Mouse (Mus musculus) bone marrow macrophage, adult 2 months (primary cell): ENCODE data around the gene Teddm2. TPM values are rescaled to one million over a fixed set of nuclear protein-coding genes. Genes with fewer than 3 reads are reported as not detected.
"Not testable (repeated sequence)": the region's sequence is repeated elsewhere in the genome, so short reads cannot be mapped to it uniquely, and the experiment has no call there.

Source experiments
- H3K27ac ChIP-seq: 2 replicates; pipeline ENCODE4 v1.5.1; 2012; ENCODE audit warnings: low read depth, low read length; ENCODE audit not compliant: insufficient read depth
- H3K4me1 ChIP-seq: 2 replicates; pipeline ENCODE4 v1.6.1; 2012; ENCODE audit warnings: low read length; ENCODE audit not compliant: control insufficient read depth, insufficient read depth
- H3K4me3 ChIP-seq: 2 replicates; pipeline ENCODE4 v1.5.1; 2012; ENCODE audit warnings: mild to moderate bottlenecking, low read length, moderate library complexity; ENCODE audit not compliant: insufficient read depth
- CTCF ChIP-seq: IDR thresholded peaks from 2 replicates; pipeline ENCODE4 v1.5.1; 2012; ENCODE audit warnings: low read depth, mild to moderate bottlenecking, low read length, moderate library complexity
- POLR2A ChIP-seq: IDR thresholded peaks from 2 replicates; pipeline ENCODE4 v1.6.1; 2012; ENCODE audit warnings: mild to moderate bottlenecking, low read depth, low read length, borderline replicate concordance
- polyA plus RNA-seq: library from polyadenylated mRNA; stranded (reverse); fragments of >200 nt; gene quantifications from 2 replicates; pipeline ENCODE4 v1.2.4, GENCODE M21; 2012; ENCODE audit not compliant: missing spikeins, insufficient read depth, insufficient read length

Gene Teddm2
- polyA plus RNA-seq, 1 experiment: 0.35 TPM

DNA sequence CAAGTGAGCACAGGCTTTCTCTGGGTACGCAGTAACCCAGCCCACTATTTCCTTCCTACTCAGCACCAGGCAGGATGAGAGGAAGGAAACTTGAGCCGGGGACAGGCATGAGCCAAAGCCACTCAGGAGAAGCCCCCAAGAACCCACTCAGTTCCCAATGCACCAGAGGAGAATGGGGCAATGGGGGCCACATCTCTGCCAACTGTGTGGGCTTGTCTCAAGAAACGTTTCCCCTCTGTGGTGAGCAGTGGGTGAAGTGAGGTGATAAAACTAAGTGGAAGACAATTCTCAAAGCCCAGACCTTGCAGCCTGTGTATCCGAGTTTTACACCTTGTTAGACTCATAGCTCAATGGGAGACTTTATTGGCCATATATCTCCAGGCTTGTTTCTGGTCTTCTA lies 8.6 kb downstream of the Teddm2 start, which contains the start of gene Teddm1a:
Teddm1a (plus strand) TSS at position 301 of the 400 bp plus-strand sequence.
- TF ChIP-seq POLR2A (no peak), CTCF (no peak)
- Histone ChIP-seq H3K4me1 (peaks cover 11% of the 10 kb centered on the region), H3K27ac (no peak within 1 kb of the TSS), H3K4me3 (no peak within 1 kb of the TSS)

DNA sequence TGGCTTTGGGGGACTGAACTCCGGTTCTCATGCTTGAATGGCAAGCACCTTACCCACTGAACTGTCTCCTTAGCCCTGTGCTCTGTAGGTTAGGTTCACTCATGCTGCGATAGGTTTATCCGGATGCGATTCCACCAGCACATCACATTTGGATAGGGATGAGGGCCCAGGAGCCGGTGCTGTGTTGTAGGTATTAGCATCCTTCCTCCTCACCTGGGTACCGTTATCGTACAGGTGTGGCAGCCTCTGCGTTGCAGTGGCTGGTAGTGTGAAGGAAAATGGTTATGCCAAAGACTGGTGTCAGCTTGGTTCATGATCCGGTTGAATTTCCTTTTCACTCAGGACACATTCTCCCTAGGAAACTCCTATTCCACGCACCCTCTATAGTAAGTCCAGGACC lies 9.9 kb downstream of the Teddm2 start:
- TF ChIP-seq CTCF (no peak), POLR2A (no peak)
- Histone ChIP-seq H3K27ac (no peak overlapping the region), H3K4me1 (peaks cover 10% of the 10 kb centered on the region), H3K4me3 (no peak overlapping the region)

GRCm38 (mm10) chr1:153886024-153886633 lies 13.9 kb downstream of the Teddm2 start:
- H3K27ac ChIP-seq: no peak overlapping the region
- no peak overlapping the region for H3K4me3 ChIP-seq
- TF ChIP-seq CTCF: no peak
- TF ChIP-seq POLR2A: no peak
- H3K4me1 ChIP-seq: no peaks in the 10 kb centered on the region

- not testable (repeated sequence) for H3K4me1 ChIP-seq, H3K27ac ChIP-seq, H3K4me3 ChIP-seq
Observed at GRCm38 (mm10) chr1:153880391-153880790, 19.6 kb downstream of the Teddm2 start.

DNA sequence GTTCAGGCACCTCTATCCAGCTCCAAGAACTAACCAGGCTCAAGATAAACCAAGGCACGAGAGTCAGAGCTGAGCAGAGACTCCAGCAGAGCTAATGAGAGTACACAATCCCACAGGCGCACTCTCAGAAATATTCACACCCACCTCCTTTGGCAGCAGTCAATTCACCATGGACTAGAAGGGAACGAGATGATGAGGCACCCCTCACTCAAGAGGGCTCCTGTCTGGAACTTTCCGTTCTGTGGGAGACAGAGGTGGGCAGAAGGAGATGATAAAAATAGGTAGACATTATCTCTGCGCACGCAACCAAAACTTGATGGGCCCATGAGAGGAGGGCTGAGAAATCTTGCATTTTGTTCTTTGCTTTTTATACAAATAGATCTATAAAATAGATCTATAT lies 26.0 kb downstream of the Teddm2 start, which contains the start of gene Teddm1b:
Teddm1b (plus strand) TSS at position 301 of the 400 bp plus-strand sequence.
- no peak for TF ChIP-seq POLR2A
- TF ChIP-seq CTCF: no peak
- Histone ChIP-seq H3K4me3 (no peak within 1 kb of the TSS), H3K4me1 (no peaks in the 10 kb centered on the region), H3K27ac (no peak within 1 kb of the TSS)

DNA sequence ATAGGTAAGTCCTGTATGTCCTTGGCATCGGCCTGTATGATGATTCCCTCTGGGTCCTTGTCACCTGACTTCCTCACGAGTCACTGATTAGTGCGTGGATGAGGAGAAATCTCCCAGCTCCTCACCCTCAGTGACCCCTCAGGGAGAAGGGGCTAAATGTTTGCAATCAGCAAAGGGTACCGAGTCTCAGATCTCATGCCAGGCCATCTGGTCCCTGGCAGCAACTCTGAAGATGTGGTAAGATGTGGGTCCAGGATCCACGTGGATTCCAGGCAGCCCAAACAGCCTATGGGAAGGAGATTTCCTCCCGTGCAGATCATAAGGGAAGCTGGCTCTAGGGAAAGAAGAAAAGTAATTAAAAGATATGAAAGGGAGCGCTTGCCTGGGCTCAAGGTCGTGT lies 44.1 kb downstream of the Teddm2 start:
- no peak overlapping the region for H3K27ac ChIP-seq
- no peaks in the 10 kb centered on the region for H3K4me1 ChIP-seq
- H3K4me3 ChIP-seq: no peak overlapping the region
- TF ChIP-seq CTCF (no peak), POLR2A (no peak)

- H3K27ac ChIP-seq, H3K4me1 ChIP-seq, H3K4me3 ChIP-seq: not testable (repeated sequence)
Observed at GRCm38 (mm10) chr1:153852696-153853095, 47.3 kb downstream of the Teddm2 start.

DNA sequence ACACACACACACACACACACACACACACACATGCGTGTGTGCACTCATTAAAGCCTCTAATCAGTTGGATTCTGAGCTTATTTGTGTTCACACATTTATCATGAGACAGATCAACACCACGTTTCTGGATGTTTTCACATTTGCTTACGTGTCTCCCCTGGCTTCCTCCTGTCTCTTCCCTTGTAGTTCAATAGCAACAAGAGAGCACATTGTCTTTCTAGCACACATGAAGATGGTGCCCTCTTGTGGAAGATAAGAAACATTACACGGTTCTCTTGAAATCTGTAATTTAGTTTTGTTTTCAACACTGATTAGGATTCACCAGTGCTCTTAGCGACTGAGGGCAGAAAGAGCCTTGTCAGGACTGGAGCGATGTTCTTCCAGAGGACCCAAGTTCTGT lies 53.2 kb downstream of the Teddm2 start:
- no peaks in the 10 kb centered on the region; the same call in 1 of the 2 replicates for H3K4me1 ChIP-seq
- TF ChIP-seq POLR2A (no peak), CTCF (no peak)
- H3K4me3 ChIP-seq: peak overlapping the region; percentile 32; the same call in 1 of the 2 replicates
- H3K27ac ChIP-seq: no peak overlapping the region

DNA sequence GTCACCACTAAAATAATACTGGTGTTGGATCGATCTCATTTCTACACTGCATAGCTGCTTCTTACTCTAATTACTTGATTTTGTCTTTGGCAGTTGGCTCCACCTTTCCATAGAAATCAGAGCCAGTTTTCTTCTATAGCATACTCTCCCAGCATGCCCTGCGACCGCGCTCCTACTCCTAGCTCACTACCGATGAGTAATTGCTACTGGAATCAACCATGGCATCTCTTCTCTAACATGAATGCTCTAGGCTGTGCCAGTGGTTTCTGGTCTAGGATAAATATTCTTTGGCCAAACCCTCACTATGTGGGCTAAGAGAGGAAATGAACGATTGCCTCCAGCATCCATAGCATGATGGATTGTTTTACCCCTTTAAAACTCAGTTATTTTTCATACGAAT lies 53.6 kb downstream of the Teddm2 start:
- H3K27ac ChIP-seq: no peak overlapping the region
- TF ChIP-seq POLR2A: no peak
- no peak for TF ChIP-seq CTCF
- H3K4me3 ChIP-seq: no peak overlapping the region
- no peaks in the 10 kb centered on the region; the same call in 1 of the 2 replicates for H3K4me1 ChIP-seq

DNA sequence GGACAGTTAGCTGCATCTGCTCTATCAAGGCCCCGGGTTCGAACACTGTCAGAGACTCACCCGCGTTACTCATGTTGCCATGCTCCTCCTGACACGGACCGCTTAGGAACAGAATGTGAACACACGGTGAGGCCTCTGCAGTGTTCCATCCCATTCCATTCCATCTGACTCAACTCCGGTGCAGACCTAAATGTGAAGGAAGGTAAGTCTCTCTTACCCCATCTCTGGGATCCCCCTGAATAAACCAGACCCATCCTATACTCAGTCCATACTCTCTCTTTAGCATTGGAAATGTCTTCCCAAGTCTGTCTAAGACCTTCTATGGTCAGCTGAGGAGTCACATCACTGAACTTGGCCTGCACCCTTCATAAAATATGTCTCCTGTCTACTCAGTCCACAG lies 56.0 kb downstream of the Teddm2 start, which contains the start of gene Rgsl1:
Rgsl1 (minus strand) TSS at position 101 of the 400 bp plus-strand sequence.
- H3K4me3 ChIP-seq: no peak within 1 kb of the TSS
- H3K4me1 ChIP-seq: peaks cover 3% of the 10 kb centered on the region
- TF ChIP-seq CTCF: no peak
- TF ChIP-seq POLR2A: no peak
- no peak within 1 kb of the TSS for H3K27ac ChIP-seq
